Mouse (Mus musculus): ENCODE data around the gene Pip4k2c.

DNA sequence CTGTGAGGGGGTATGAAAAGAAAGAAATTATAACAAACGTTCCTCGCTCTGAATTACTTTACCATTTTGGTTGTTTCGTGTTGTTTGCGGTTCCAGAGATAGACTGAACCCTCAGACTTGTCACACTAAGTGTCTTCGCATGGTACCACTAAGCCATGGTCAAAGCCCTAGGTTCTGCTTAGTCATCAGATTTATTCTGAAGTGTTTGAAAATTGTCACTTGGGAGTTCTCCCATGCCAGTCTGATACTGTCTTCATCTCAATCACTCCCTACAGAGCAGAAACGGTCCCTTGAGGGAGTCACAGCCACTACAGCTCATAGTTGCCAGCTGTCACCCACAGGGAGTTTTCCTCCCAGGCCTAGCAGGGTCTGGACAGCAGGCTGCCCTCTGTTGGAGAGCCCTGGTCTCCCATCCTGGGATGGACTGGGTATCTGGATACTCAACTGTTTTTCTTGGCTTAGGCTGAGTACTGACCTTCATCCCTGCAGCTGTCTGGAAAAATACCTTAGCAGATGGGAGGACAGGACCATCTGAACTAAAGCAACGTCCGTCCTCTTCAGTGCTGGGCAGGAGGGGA lies 15.0 kb upstream of the Pip4k2c start:
- TF ChIP-seq EP300 (IDR thresholded peaks at IDR 0.05; ENCODE audit: insufficient read depth, low read depth, low read length) = no peak
- no peak for TF ChIP-seq POLR2A (IDR thresholded peaks at IDR 0.05; ENCODE audit: insufficient read depth, low read length)
